Mouse (Mus musculus) thymus, postnatal 14 days (tissue): Measurements from ENCODE around the gene Wt1.
A peak's percentile ranks its signal among the peaks of the same experiment; 100 is the strongest.

Experiments used
- DNase-seq: peaks from one replicate; pipeline ENCODE4 v3.0.0; 2021

Gene Wt1

GRCm38 (mm10) chr2:105185768-105186529 is 59.6 kb downstream of the Wt1 start:
- DNase-seq = no peak

GRCm38 (mm10) chr2:105186591-105186990 is 60.3 kb downstream of the Wt1 start:
- DNase-seq = no peak

- no peak for DNase-seq
Observed at GRCm38 (mm10) chr2:105188182-105188581, 61.9 kb downstream of the Wt1 start.

- peak; percentile 11 for DNase-seq
Observed at GRCm38 (mm10) chr2:105189352-105189751, 63.0 kb downstream of the Wt1 start.

- DNase-seq = no peak
Observed at GRCm38 (mm10) chr2:105200152-105200551, 73.8 kb downstream of the Wt1 start.

- DNase-seq = no peak
Observed at GRCm38 (mm10) chr2:105206563-105207174, 80.3 kb downstream of the Wt1 start.

- DNase-seq = no peak
Observed at GRCm38 (mm10) chr2:105212839-105213238, 86.5 kb downstream of the Wt1 start.

- DNase-seq = no peak
Observed at GRCm38 (mm10) chr2:105215914-105216313, 89.6 kb downstream of the Wt1 start.

- no peak for DNase-seq
Observed at GRCm38 (mm10) chr2:105219229-105219628, 92.9 kb downstream of the Wt1 start.

- no peak for DNase-seq
Observed at GRCm38 (mm10) chr2:105219664-105220063, 93.3 kb downstream of the Wt1 start.

GRCm38 (mm10) chr2:105220738-105221303 is 94.5 kb downstream of the Wt1 start:
- DNase-seq = no peak
